Mouse (Mus musculus): ENCODE measurements around the gene Sox15. TPM values are rescaled to one million over a fixed set of nuclear protein-coding genes. Genes with fewer than 3 reads are reported as not detected.
"Not testable (repeated sequence)": the region's sequence is repeated elsewhere in the genome, so short reads cannot be mapped to it uniquely, and the experiment has no call there.

Gene Sox15
- polyA plus RNA-seq, 1 experiment from 2014 or later: not detected

DNA sequence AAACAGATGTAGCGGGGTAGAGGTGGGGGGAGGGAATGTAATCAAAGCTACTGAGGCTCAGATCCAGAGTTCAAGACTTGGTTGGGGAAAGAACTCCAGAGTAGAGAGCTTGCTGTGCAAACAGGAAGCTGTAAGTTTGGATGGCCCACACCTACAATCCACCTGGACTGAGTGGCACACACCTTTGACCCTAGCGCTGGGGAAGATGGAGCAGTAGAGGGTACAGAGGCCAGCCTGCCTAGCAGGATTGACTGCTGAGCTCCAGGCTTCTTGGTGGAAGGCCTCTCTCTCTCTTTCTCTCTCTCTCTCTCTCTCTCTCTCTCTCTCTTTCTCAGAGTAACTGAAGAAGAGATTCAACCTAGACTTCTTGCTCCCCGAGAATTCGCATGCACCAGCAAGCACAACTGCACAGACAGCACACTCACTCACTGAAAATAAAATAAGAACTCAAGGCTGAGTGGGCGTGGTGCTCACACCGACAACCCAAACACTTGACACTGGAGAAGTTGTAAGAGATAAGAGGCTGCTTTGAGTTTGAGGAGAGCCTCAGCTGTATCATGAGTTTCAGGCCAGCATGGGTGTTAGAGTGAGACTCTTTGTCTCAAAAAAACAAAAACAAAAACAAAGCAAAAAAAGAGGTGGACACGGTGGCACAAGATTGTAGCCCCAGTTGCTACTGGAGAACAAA is 34.6 kb upstream of the Sox15 start:
- Histone ChIP-seq H3K4me1 (replicated peaks) (peaks cover 15% of the 10 kb centered on the region), H3K36me3 (no peaks in the 10 kb centered on the region), H3K4me2 (no peak overlapping the region), H3K9me3 (no peaks in the 10 kb centered on the region), H3K27me3 (0 out of 2 replicates have a peak, but pooled peaks cover 4% of the 10 kb centered on the region), H3K9ac (no peak overlapping the region), H3K27ac (no peak overlapping the region), H3K4me3 (no peak overlapping the region)
- no peak for ATAC-seq (ENCODE audit: low FRiP score)
- 87% methylated on average over 7 of the region's 7 CpGs for WGBS

- no peaks in the 10 kb centered on the region for H3K9me3 ChIP-seq
- H3K9ac ChIP-seq: peak within 1 kb of the TSS; percentile 78
- H3K27ac ChIP-seq: peak within 1 kb of the TSS; percentile 85
- peaks cover 15% of the 10 kb centered on the region for H3K4me1 ChIP-seq (replicated peaks)
- no peaks in the 10 kb centered on the region for H3K36me3 ChIP-seq
- ATAC-seq (ENCODE audit: low FRiP score): peak; percentile 88
- under 1% methylated on average over 20 of the region's 20 CpGs for WGBS
- peak within 1 kb of the TSS; percentile 55 for H3K4me3 ChIP-seq
- peak within 1 kb of the TSS; percentile 86 for H3K4me2 ChIP-seq
- no peaks in the 10 kb centered on the region for H3K27me3 ChIP-seq
Observed at GRCm38 (mm10) chr11:69621571-69622268, 33.4 kb upstream of the Sox15 start, which contains the start of gene Sat2. Gene Sat2, plus strand, starts transcription at chr11:69622024.

- Histone ChIP-seq H3K27ac (peak overlapping the region; percentile 85), H3K9ac (peak overlapping the region; percentile 78), H3K9me3 (no peaks in the 10 kb centered on the region), H3K36me3 (no peaks in the 10 kb centered on the region), H3K27me3 (no peaks in the 10 kb centered on the region), H3K4me1 (replicated peaks) (peaks cover 15% of the 10 kb centered on the region), H3K4me3 (peak overlapping the region; percentile 55), H3K4me2 (peak overlapping the region; percentile 86)
- WGBS: 40% methylated on average over 6 of the region's 6 CpGs
- ATAC-seq (ENCODE audit: low FRiP score): no peak
Observed at GRCm38 (mm10) chr11:69622406-69622805, 32.7 kb upstream of the Sox15 start.

- WGBS: 66% methylated on average over 4 of the region's 4 CpGs
- Histone ChIP-seq H3K27ac (no peak overlapping the region), H3K4me3 (peak overlapping the region; percentile 55)
Observed at GRCm38 (mm10) chr11:69623006-69623405, 32.1 kb upstream of the Sox15 start.

DNA sequence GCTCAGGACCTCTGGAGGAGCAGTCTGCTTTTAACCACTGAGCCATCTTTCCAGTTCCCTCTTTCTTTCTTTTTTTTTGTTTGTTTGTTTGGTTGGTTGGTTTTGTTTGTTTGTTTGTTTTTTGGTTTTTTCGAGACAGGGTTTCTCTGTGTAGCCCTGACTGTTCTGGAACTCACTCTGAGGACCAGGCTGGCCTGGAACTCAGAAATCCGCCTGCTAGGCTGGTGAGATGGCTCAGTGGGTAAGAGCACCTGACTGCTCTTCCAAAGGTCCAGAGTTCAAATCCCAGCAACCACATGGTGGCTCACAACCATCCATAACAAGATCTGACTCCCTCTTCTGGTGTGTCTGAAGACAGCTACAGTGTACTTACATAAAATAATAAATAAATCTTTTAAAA is 30.8 kb upstream of the Sox15 start:
- H3K4me3 ChIP-seq; H3K27ac ChIP-seq; H3K36me3 ChIP-seq; H3K9ac ChIP-seq; ATAC-seq (ENCODE audit: low FRiP score); H3K9me3 ChIP-seq; H3K27me3 ChIP-seq; H3K4me2 ChIP-seq: not testable (repeated sequence)
- peaks cover 15% of the 10 kb centered on the region for H3K4me1 ChIP-seq (replicated peaks)
- WGBS: 86% methylated on average over 2 of the region's 2 CpGs

More at GRCm38 (mm10) chr11:69623006-69623405, 32.1 kb upstream of the Sox15 start:
- Histone ChIP-seq H3K27me3 (no peaks in the 10 kb centered on the region), H3K4me2 (peak overlapping the region; percentile 86), H3K36me3 (no peaks in the 10 kb centered on the region), H3K4me1 (replicated peaks) (peaks cover 15% of the 10 kb centered on the region), H3K9me3 (no peaks in the 10 kb centered on the region), H3K9ac (peak overlapping the region; percentile 78)
- ATAC-seq (ENCODE audit: low FRiP score): no peak

DNA sequence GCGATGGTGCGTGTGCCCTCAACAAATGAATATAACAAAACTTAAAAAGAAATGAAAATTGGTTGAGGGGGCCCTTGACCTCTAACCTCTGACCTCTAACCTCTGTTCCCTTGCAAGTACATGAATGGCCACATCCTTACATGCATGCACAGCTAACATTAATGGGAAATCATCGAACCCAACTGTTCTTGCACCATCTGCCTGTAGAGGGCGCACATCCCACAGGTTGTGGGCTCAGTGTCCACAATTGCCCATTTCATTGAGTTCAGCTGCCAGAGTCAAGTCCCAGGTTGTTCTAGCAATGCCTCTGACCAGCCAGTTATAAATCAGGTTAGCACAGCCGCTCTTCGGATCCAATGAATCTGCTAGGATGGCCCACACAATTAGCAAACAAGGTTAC is 26.8 kb upstream of the Sox15 start:
- Histone ChIP-seq H3K27me3 (no peaks in the 10 kb centered on the region), H3K36me3 (no peaks in the 10 kb centered on the region), H3K9me3 (no peaks in the 10 kb centered on the region), H3K4me2 (no peak overlapping the region), H3K4me1 (replicated peaks) (peaks cover 4% of the 10 kb centered on the region), H3K27ac (no peak overlapping the region), H3K9ac (no peak overlapping the region), H3K4me3 (no peak overlapping the region)
- no peak for ATAC-seq (ENCODE audit: low FRiP score)
- 37% methylated on average over 6 of the region's 6 CpGs for WGBS

DNA sequence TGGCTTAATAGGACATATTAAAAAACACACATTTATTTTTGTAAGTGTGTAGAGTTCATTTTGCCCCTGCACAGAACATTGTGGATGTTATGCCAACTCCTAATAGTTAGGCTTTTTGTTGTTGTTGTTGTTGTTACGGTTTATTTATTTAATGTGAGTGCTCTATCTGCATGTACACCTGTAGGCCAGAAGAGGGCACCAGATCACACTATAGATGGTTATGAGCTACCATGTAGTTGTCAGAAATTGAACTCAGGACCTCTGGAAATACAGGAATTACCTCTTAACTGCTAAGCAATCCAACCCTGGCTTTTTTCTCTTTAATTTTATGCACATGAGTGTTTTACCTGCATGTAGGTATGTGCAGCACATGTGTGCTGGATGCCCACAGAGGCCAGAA is 25.3 kb upstream of the Sox15 start:
- ATAC-seq (ENCODE audit: low FRiP score): no peak
- 67% methylated on average over 1 of the region's 1 CpGs for WGBS
- H3K4me3 ChIP-seq: no peak overlapping the region

DNA sequence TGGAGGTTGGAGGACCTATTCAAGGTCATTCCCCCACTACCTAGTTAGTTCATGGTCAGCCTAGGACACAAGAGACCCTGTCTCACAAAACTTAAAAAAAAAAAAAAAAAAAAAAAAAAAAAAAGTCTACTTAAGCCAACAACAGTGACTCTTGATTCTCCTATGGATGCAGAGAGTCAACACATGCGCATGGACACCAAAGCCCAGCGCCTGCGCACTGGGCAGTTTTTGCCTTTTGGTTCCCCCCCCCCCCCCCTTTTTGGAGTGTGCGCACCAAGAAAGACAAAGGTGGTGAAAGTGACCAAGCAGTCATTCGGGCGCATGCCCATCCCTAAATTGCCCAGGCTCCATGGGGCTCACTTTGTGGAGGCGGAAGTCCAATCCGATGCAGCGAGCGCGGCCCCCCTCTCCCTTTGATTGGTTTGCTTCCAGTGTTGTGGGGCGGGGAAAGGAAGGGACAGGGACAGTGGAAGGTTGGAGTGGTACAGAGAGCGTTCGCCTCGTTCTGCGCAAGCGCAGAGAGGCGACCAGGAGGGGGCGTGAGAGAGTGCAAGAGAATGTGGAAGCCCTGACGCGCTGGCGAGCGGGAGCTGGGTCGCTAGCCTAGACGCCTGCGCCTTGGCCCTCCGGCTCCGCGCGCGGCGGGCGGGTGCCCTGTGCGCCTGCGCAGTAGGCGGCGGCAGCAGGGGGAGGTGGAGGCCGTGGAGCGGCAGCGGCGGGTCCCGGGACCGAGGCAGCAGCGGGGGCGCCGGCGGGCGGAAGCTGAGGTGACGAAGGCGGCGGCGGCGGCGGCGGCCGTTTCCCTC is 22.6 kb upstream of the Sox15 start, which contains the start of gene Fxr2:
Gene Fxr2, plus strand, starts transcription at position 707 of the 806 bp plus-strand sequence.
- H3K9ac ChIP-seq: peak within 1 kb of the TSS; percentile 97
- peak within 1 kb of the TSS; percentile 87 for H3K4me3 ChIP-seq
- H3K27me3 ChIP-seq: no peaks in the 10 kb centered on the region
- H3K4me2 ChIP-seq: peak within 1 kb of the TSS; percentile 82
- H3K27ac ChIP-seq: peak within 1 kb of the TSS; percentile 98
- 0% methylated on average over 48 of the region's 56 CpGs for WGBS
- peaks cover 34% of the 10 kb centered on the region for H3K4me1 ChIP-seq (replicated peaks)
- H3K9me3 ChIP-seq: no peaks in the 10 kb centered on the region
- H3K36me3 ChIP-seq: peaks cover 5% of the 10 kb centered on the region; the same call in 1 of the 2 replicates
- peak; percentile 99 for ATAC-seq (ENCODE audit: low FRiP score)

More for the DNA sequence above, 25.3 kb upstream of the Sox15 start:
- Histone ChIP-seq H3K27me3 (no peaks in the 10 kb centered on the region), H3K27ac (no peak overlapping the region), H3K4me2 (no peak overlapping the region), H3K9me3 (no peaks in the 10 kb centered on the region), H3K36me3 (no peaks in the 10 kb centered on the region), H3K9ac (no peak overlapping the region), H3K4me1 (replicated peaks) (peaks cover 16% of the 10 kb centered on the region)

DNA sequence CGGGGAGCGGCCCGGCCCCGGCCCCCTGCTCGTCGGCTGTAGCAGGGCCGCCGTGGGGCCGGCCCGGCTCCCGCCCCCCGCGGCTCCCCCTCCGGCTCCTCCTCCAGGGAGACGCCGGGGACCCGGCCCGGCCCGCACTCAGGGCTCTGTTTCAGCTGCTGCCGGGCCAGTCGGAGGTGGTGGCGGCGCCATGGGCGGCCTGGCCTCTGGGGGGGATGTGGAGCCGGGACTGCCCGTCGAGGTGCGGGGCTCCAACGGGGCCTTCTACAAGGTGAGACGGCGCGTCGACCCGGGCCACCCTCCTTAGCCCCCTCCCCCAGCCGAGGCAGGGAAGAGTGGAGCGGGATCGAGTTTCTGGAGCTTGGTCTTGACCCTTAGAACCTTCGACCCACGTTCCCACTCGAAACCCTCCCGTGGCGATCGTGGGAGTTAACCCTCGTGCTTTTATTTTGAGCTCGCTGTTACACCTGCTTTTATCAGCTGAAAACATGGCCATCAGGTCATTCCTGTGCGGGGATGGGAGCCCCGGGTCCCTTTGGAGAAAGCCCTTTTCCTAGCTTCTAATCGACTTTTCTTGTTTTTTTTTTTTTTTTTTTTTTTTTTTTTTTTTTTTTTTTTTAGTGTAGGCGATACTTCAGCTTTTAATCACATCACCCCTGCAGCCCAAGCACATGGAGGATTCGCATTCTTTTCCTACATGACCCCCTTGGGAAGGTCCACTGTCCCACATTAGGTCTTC is 21.8 kb upstream of the Sox15 start:
- peak overlapping the region; percentile 97 for H3K9ac ChIP-seq
- H3K4me3 ChIP-seq: peak overlapping the region; percentile 87
- H3K4me2 ChIP-seq: peak overlapping the region; percentile 82
- WGBS: under 1% methylated on average over 41 of the region's 50 CpGs
- peak; percentile 64 for ATAC-seq (ENCODE audit: low FRiP score)
- peaks cover 34% of the 10 kb centered on the region for H3K4me1 ChIP-seq (replicated peaks)
- no peaks in the 10 kb centered on the region for H3K9me3 ChIP-seq
- H3K27me3 ChIP-seq: no peaks in the 10 kb centered on the region
- H3K36me3 ChIP-seq: peaks cover 5% of the 10 kb centered on the region; the same call in 1 of the 2 replicates
- peak overlapping the region; percentile 98 for H3K27ac ChIP-seq

DNA sequence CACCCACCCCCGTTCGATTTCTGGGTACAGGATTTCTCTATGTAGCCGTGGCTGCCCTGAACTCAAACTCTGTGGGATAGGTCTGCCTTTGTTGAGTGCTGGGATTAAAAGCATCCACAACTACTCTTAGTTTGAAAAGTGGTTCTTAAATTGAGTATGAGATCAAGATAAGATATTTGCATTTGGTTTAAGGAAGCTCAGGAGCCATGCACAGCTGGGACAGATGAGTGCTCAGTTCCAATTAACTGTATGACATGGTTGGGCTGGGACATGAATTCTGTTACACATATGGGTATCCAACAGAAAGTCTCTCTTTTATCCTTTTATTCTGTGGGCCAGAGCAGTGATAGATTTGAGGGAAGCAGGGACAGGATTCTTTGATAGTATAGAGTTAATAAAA is 19.6 kb upstream of the Sox15 start:
- Histone ChIP-seq H3K9me3 (no peaks in the 10 kb centered on the region), H3K9ac (peak overlapping the region; percentile 39; the same call in 1 of the 2 replicates), H3K27ac (no peak overlapping the region), H3K4me2 (peak overlapping the region; percentile 82), H3K4me3 (no peak overlapping the region), H3K36me3 (peaks cover 22% of the 10 kb centered on the region), H3K27me3 (no peaks in the 10 kb centered on the region), H3K4me1 (replicated peaks) (peaks cover 34% of the 10 kb centered on the region)
- 94% methylated on average over 3 of the region's 3 CpGs for WGBS
- no peak for ATAC-seq (ENCODE audit: low FRiP score)

- WGBS: 97% methylated on average over 5 of the region's 5 CpGs
- H3K9me3 ChIP-seq: no peaks in the 10 kb centered on the region
- H3K9ac ChIP-seq: no peak overlapping the region
- no peak overlapping the region for H3K27ac ChIP-seq
- no peaks in the 10 kb centered on the region for H3K27me3 ChIP-seq
- no peak for ATAC-seq (ENCODE audit: low FRiP score)
- H3K36me3 ChIP-seq: peaks cover 99% of the 10 kb centered on the region
- no peak overlapping the region for H3K4me2 ChIP-seq
- H3K4me1 ChIP-seq (replicated peaks): no peaks in the 10 kb centered on the region
- H3K4me3 ChIP-seq: no peak overlapping the region
Observed at GRCm38 (mm10) chr11:69645860-69646259, 9.3 kb upstream of the Sox15 start.
